Mouse (Mus musculus): ENCODE measurements at regions not wholly inside any gene's neighbourhood (a gene's known extent, or its start where the extent isn't known, plus 50 kb on each side); places are given as distances from the start of the nearest gene placed in this dataset.

DNA sequence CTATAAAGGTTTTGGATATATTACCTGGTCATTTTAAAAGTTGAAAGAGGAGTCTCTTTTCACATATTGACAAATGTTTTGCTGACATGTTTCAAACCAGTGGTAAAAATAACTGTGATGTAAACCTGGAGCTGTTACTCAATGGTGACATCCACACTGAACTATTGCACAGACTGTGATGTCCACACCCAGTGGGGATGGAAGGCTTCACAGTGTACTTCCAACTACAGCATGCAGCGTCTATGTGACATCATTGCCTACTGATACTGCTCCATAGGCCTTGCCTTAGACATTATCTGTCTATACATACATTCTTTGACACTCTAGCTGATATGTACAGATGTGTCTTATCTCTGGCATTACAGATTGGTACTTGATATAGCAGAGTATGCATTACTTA lies 120.1 kb upstream of the Rbms1 start:
- no peak for DNase-seq

DNA sequence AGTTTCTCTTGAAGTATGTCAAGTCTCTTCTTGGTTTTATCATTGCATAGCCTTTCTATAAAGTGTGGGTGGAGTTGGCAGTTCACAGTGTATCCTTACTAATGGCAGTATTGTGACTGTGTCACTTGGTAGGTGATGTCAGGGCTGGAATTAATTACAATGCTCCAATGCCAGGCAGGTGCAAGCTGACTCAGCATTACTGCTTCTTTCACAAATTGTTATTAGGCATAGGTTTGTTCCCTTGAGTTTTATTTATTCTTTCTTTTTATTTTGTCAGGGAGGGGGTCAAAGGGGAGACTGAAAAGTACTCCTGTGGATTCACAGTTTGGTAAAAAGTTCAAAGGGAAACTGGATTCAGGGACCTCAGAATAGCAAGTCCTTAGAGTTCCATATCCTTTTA lies 119.6 kb upstream of the Rbms1 start:
- no peak for DNase-seq

DNA sequence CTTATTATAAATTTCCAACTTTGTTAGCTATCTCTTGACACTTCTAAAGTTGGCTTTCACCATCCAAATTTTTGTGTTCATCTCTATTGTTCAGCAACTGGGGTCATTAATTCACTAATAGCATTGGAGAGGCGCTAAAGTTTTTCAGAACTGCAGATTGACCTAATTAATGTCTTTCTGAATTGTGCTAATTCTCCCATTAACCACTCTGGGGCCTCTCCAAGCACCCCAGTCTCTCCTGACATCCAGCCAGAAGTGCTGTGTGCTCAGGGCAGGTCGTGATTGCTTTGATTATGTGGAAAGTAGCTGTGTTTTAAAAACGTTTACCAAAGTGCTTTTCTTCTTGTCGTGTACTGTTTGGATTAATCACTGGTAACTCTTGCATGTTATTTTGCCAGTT lies 117.0 kb upstream of the Rbms1 start:
- no peak for DNase-seq

DNA sequence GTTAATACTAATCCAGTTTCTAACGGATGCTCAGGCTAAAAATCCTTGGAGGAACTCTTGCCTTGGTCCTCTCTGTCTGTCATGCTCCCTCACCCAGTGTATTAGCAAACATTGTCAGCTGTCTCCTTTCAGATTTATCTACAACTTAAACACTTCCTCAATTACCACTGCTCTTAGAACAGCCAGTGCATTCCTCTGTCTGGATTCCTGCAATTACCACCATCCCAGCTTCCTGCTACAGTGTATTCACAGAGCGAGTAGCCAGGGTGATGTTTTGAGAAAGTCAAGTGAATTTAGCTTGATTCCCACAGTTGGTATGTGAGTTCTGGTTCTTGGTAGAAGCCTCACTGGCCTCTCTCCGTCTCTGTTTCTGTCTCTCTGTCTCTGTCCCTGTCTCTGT lies 108.0 kb upstream of the Rbms1 start:
- DNase-seq, result no peak

DNA sequence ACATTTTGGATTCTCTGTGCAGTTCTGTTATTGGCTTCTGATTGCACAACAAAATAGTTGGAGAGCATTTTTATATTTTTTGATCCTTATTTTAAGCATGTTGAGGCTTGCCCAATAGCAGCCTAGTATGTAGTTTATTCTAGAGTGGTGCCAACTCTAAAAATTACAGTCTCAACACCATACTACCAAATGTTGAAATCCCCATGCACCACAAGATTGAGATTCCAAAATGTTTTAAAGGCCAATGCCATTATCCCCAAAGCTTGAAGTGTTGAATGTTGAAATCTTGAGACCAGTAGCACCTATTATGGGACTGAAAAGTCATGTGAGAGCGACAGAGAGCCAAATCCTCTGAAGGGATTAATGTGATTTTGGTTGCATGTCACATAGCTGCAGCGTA lies 104.9 kb upstream of the Rbms1 start:
- DNase-seq, result no peak

DNA sequence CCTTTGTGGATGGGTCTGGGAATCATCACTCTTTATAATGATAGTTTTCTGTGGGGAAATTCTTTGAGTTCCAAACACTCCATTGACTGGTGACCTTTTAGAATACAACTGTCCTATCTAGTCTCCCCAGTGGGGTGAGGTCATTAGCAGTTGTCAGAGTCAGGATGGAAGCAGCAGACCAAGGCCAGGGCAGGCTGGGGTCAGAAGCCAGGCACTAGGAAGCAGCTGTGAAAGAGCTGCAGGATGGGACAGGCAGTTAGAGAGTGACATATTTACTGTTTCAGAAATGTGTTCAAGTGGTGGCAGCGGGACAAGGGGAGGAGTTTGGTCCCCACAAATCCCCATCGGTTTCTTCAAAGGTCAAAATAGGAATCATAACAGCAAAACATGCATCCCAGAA lies 99.1 kb upstream of the Rbms1 start:
- peak; percentile 26 for DNase-seq

DNA sequence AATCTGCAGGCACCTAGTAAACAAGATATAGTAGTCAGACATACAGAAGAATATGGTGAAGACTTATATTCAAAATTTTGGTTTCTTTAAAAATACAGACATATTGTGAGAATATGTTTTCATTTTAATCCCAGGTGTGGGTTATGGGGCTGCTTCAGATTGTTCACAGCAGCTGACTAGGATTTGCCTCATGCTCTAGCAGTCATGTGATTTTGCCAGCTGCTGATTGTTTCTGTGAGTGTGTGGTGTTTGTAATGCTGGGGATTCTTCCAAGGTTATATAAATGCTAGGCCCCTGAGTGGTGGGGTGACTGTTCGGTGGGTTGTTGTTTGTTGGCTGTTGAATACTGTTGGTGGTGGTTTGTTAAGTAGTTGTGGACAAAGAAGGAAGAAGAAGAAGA lies 97.9 kb upstream of the Rbms1 start:
- DNase-seq, result no peak

DNA sequence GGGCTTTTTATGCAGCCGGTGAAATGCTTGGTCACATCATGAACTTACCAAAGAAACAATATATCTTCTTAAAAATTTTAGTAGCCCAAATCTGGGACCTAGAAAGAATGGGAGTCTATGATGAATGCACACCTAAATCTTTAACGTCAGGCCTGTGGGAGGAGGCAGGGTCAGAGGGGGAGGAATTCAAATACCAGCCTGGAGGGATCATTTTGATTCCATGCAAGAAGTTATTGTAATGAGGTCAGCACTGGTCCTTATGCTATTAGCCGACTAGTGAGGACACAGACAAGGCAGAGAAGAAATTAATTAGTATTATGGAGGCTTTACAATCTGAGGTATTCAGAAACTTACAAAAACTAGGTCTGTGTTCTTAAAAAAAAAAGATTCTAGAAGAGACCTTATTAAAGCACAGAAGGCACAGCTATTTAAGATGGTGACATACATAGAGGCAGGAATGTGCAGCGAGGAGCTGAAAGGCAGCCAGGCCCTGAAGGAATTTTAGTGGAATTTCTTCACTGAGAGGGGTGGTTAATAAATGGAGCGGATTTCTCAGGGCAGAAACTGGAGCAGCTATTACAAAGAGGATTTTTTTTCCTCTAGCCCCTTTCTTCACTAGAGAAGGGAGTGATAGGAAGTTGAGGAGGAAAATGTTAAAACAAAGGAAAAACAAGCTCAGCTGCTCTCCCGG lies 95.7 kb upstream of the Rbms1 start:
- DNase-seq, result no peak

DNA sequence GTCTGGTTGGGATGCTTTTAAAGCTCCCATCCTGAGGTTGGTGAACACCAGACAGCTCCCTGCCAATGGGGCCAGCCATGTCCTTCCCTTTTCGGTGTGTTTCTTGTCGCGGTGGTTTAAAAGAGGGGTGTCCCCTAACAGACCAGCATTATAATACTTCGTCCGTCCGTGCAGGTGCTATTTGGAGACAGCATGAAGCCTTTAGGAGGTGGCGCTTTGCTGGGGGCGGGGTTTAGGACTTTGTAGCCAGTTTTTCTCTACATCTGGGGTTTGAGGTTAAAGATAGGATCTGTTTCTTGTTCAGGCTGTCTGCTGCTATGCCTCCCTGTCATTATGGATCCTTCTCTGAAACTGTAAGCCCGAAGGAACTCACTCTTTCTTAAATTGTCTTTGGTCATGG lies 89.3 kb upstream of the Rbms1 start:
- DNase-seq, result no peak

DNA sequence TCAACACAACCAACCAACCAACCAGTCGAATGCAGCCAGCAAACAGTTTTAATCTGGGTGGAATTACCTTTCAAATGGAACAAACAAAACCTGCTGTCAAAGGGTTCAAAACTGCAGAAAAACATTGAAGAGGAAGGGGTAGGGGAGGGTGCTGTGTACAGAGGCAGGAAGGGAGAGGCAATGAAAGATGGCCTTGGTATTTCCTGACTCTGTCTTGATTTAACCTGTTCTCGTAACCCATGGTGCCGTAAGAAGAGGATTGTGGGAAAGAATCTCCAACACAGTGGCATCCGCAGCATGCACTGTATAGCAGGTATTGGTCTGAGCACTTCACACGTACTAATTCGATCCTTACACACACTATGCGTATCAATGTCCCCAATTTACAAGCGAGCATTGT lies 88.8 kb upstream of the Rbms1 start:
- no peak for DNase-seq

DNA sequence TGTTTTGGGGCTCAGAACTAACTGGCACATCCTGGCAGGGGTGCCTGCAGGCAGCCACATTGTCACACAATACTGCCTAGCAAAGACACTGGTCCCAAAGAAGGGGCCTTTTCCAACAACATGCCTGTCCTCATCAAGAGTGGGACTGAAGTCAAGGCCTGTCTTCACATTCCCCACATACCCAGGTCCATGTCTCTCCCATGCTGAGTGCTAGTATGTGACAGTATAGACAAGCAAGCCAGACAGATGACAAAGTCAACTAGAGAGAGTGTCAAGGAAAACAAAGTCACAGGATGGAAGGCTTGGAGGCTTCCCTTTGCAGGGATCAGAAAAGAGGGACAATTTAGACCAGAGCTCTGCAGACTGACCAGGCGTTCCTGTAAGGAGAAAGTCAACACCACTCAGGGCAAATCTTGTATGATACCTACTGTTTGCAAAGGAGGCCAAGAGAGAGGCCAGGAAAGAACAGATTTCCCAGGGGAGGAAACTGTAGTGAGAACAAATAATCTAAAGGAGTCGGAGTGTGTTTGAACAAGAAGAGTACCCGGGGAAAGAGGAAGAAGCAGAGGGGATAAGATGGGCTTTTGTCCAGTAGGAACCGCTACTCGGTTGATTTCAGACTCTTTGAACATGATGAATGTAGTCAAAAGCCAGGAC lies 83.2 kb upstream of the Rbms1 start:
- DNase-seq, result no peak

DNA sequence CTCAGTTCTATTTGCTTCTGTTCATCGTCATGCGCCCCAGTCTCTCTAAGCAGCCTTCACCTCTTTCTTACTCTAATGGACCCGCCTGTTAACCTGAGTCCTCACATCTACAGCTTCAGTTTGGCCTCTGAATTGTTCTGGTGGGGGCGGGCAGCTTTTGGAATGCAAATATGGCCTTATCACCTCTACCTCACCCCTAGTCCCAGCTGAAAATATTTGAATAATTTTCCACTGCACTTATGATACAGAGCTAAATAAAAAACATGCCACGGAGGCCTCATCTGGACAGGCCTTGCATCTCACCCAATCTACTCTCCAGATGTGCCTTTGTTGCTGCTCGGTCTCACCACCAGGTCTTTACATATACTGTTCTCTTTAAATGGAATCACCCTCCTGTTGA lies 82.5 kb upstream of the Rbms1 start:
- no peak for DNase-seq

DNA sequence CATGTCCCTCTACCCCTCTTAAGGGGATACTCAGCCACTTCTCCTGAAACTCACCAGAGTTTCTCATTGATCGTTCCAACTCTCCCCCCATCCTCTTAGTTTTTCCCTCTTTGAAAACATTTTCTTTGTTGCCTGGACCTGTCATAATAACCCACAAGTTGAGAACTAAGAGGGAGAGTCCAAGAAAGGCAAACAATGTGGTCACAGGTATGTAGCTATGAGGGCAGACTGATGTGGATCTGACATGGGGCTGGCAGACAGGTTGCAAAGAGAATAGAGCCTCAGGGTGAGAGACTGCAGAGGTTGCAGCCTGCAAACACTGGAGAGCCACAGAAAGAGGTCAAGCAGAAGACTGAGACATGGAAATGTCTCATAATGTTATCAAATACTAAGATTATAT lies 69.9 kb upstream of the Rbms1 start:
- DNase-seq, result no peak

DNA sequence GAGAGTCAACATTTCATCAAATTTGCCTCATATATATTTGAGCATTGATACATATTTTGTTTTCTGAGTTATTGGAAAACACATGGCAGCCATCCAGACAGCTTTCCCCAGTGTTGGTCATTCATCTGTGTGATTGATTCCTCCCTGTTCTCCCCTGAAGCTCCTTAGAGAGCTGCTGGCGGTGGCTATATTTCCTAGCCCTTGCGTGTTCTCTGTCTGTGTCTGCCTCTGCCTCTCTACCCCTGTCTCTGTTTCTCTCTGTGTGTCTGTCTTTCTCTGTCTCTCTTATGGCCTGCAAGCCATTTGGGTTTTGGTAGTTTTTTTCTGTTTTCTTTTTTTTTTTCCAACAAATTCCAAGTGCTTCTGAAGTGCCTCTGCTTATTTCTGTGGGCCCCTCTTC lies 66.7 kb upstream of the Rbms1 start:
- no peak for DNase-seq

DNA sequence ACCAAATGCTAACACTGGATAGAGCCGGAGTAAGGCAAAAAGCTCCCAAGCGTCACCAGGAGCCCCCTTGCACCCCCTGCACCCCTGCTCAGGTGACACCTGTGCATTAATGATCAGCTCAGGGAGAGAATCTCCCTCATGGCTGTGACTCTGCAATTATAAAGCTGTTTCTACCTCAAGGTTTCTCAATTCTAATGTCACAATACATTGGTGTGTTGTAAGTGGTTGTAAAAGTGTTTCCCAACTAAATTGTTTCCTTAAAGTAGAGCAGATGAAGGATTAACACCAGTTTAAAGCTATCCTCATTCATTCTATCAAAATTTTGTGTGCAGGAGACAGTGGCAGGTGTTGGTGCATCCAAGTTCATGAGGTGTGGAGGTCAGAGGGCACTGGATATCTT lies 65.6 kb upstream of the Rbms1 start:
- DNase-seq, result no peak

DNA sequence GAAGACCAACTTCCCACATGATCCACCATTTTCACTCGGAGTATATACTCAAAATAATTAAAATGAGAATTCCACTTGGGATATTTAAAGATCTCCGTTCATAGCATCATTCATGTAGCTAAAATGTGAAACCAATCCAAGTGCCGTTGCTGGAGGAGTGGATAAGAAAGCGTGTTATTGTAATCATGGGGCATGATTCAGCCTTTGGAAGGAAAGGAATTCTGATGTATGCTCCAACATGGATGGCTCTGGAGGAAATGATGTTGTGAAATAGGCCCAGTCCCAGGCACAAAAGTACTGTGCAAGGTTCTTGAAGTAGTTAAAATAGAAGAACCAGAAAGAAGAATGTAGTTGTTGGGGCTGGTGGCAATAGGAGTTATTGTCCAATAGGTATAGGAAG lies 64.7 kb upstream of the Rbms1 start:
- DNase-seq, result no peak

DNA sequence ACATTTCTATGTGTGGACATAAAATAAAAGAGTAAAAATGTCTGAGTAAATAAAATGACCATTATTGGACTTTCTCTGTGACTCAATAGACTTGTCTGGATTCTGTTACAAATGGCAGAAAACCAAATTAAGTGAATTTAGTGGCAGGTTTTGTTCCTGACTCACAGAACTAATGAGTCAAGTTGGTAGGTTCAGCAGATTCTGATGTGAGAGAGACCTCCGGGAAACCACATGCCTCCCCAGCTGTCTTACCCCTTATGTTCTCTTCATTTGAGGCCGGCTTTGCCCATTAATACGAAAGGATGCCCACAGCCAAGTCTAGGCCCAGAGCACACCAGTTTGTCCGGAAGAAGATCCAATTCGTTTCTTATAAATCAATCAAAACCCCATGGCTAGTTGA lies 59.4 kb upstream of the Rbms1 start:
- DNase-seq, result no peak

DNA sequence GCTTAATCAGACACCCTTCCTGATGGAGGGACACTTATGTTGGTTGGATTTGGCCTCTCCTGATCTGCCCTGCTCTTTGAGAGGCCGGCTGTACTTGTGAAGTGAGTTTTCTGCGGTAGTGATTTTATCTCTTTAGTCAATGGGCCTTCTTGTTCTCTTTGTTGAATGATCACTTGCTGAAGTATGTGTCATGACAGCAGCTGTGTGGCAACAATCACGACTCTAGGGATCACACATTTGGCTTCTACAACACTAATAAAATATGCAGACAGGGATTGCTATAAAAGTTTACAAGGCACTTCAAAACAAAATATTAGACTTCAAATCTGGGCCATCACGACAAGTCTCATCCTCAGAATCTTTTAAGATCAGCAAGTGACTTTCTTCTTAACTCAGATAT lies 57.8 kb upstream of the Rbms1 start:
- no peak for DNase-seq

DNA sequence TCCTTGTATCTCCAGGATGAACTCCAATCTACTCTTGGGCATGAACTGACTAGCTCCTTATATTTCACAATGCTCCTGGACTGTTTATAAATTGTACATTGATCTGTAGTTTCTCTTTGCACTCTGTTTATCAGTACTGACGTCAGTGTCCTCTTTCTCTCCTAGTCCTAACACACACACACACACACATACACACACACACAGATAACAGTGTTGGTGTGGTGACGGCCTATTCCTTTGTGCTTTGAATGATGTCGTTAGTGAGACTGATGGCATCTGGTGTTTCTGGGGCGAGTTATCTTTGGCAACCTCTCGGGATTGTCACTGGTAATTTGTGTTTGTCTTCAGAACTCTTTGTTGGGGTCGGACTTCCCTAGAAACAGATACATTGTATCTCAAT lies 50.0 kb upstream of the Rbms1 start:
- DNase-seq, result no peak
